Mouse (Mus musculus) G1E (cell line): ENCODE data around the gene Fam69a. TPM values are rescaled to one million over a fixed set of nuclear protein-coding genes. Genes with fewer than 3 reads are reported as not detected.
"Not testable (repeated sequence)": the region's sequence is repeated elsewhere in the genome, so short reads cannot be mapped to it uniquely, and the experiment has no call there.

Source experiments
- ATAC-seq: 2 replicates; pipeline ENCODE4 v1.8.0; 2016; ENCODE audit warnings: mild to moderate bottlenecking; ENCODE audit not compliant: insufficient number of reproducible peaks, poor library complexity, low FRiP score, severe bottlenecking; ENCODE audit errors: extremely low read depth
- DNase-seq: peaks from one replicate; pipeline ENCODE4 v3.0.0; 2012; ENCODE audit warnings: low spot score
- H3K27me3 ChIP-seq: 2 replicates; pipeline ENCODE4 v1.6.1; 2012; ENCODE audit warnings: mild to moderate bottlenecking, low read length, inconsistent platforms; ENCODE audit not compliant: insufficient read depth
- H3K36me3 ChIP-seq: replicated peaks from 2 replicates; pipeline ENCODE3; 2012; ENCODE audit warnings: mild to moderate bottlenecking, inconsistent platforms
- H3K4me1 ChIP-seq: 2 replicates; pipeline ENCODE4 v1.6.1; 2012; ENCODE audit warnings: low read depth, low read length, inconsistent platforms, mixed read lengths; ENCODE audit not compliant: insufficient read depth
- H3K4me3 ChIP-seq: 2 replicates; pipeline ENCODE4 v1.5.1; 2012; ENCODE audit warnings: low read depth, mild to moderate bottlenecking, inconsistent platforms, low read length, moderate library complexity, mixed read lengths
- H3K9me3 ChIP-seq: replicated peaks from 2 replicates; pipeline ENCODE4 v1.6.1; 2012; ENCODE audit warnings: inconsistent platforms
- CTCF ChIP-seq: IDR thresholded peaks from 2 replicates; pipeline ENCODE4 v1.5.1; 2012; ENCODE audit warnings: low read depth, low read length, inconsistent platforms, mixed read lengths
- GATA1 ChIP-seq: IDR thresholded peaks from 2 replicates; pipeline ENCODE4 v1.6.1; 2012; ENCODE audit warnings: borderline replicate concordance, low read length, inconsistent platforms, mixed read lengths
- GATA2 ChIP-seq: IDR thresholded peaks from 2 replicates; pipeline ENCODE4 v1.6.1; 2012; ENCODE audit warnings: low read depth, low read length, inconsistent platforms, borderline replicate concordance
- POLR2AphosphoS5 ChIP-seq: IDR thresholded peaks from 2 replicates; pipeline ENCODE4 v1.6.1; 2012; ENCODE audit warnings: low read depth, low read length, inconsistent platforms; ENCODE audit not compliant: insufficient replicate concordance
- TAL1 ChIP-seq: conservative IDR thresholded peaks from 2 replicates; pipeline ENCODE4 v1.6.1; 2012; ENCODE audit warnings: low read depth, low read length, inconsistent platforms, mixed read lengths
- polyA plus RNA-seq: library from polyadenylated mRNA; stranded (reverse); fragments of >175 nt; gene quantifications from 2 replicates; pipeline ENCODE4 v1.2.3, GENCODE M21; 2012
- total RNA-seq, 2 experiments: library from RNA; stranded (forward) in 1 of 2; stranded (reverse) in 1 of 2; fragments of 200-1000 nt in 1 of 2; fragments of >200 nt in 1 of 2; fragmentation: Nextera tagmentation in 1 of 2; gene quantifications; 2 replicates each; pipeline ENCODE4 v1.2.3; 2014 to 2017

The Fam69a gene
- total and polyA plus RNA-seq, 3 experiments = 2.3 to 52.3 (median 25.8) TPM

GRCm38 (mm10) chr5:107973310-107973709 is 13.6 kb downstream of the Fam69a start:
- Histone ChIP-seq H3K27me3 (no peaks in the 10 kb centered on the region), H3K36me3 (peaks cover 20% of the 10 kb centered on the region), H3K4me1 (peaks cover 74% of the 10 kb centered on the region), H3K4me3 (peak overlapping the region; percentile 61; the same call in 1 of the 2 replicates), H3K9me3 (no peaks in the 10 kb centered on the region)
- ATAC-seq = no peak
- TF ChIP-seq POLR2AphosphoS5 (no peak), TAL1 (no peak), CTCF (no peak), GATA1 (no peak), GATA2 (no peak)
- DNase-seq = no peak

GRCm38 (mm10) chr5:107972444-107973272 is 14.2 kb downstream of the Fam69a start:
- peaks cover 23% of the 10 kb centered on the region for H3K36me3 ChIP-seq
- H3K4me1 ChIP-seq = peaks cover 72% of the 10 kb centered on the region
- no peaks in the 10 kb centered on the region for H3K9me3 ChIP-seq
- H3K27me3 ChIP-seq = no peaks in the 10 kb centered on the region
- peak; percentile 76 for ATAC-seq
- peak overlapping the region; percentile 61; the same call in 1 of the 2 replicates for H3K4me3 ChIP-seq
- DNase-seq = peak; percentile 22
- TF ChIP-seq GATA1 = no peak
- peak; percentile 71 for TF ChIP-seq TAL1

GRCm38 (mm10) chr5:107971069-107971468 is 15.8 kb downstream of the Fam69a start:
- Histone ChIP-seq H3K9me3 (no peaks in the 10 kb centered on the region), H3K4me3 (no peak overlapping the region), H3K36me3 (peaks cover 21% of the 10 kb centered on the region), H3K4me1 (peaks cover 77% of the 10 kb centered on the region), H3K27me3 (no peaks in the 10 kb centered on the region)
- no peak for TF ChIP-seq CTCF
- TF ChIP-seq GATA2 = no peak
- TF ChIP-seq GATA1 = no peak
- TF ChIP-seq TAL1 = no peak
- DNase-seq = no peak
- no peak for ATAC-seq

- not testable (repeated sequence) for ATAC-seq, H3K9me3 ChIP-seq, DNase-seq, H3K27me3 ChIP-seq, H3K4me3 ChIP-seq
- Histone ChIP-seq H3K4me1 (peaks cover 86% of the 10 kb centered on the region), H3K36me3 (peaks cover 21% of the 10 kb centered on the region)
These were observed 17.1 kb downstream of the Fam69a start for GRCm38 (mm10) chr5:107969818-107970217.

- Histone ChIP-seq H3K36me3 (peaks cover 20% of the 10 kb centered on the region), H3K4me3 (no peak overlapping the region; the same call in 1 of the 2 replicates), H3K27me3 (no peaks in the 10 kb centered on the region), H3K9me3 (no peaks in the 10 kb centered on the region), H3K4me1 (peaks cover 89% of the 10 kb centered on the region)
- ATAC-seq (no peak), DNase-seq (no peak)
- TF ChIP-seq TAL1 (no peak), GATA2 (no peak), CTCF (no peak)
These were observed 18.8 kb downstream of the Fam69a start for GRCm38 (mm10) chr5:107968079-107968478.

GRCm38 (mm10) chr5:107966841-107967457 is 19.9 kb downstream of the Fam69a start:
- Histone ChIP-seq H3K27me3 (no peaks in the 10 kb centered on the region), H3K4me1 (peaks cover 86% of the 10 kb centered on the region), H3K9me3 (no peaks in the 10 kb centered on the region), H3K36me3 (peaks cover 26% of the 10 kb centered on the region), H3K4me3 (no peak overlapping the region)
- DNase-seq (no peak), ATAC-seq (no peak)
- no peak for TF ChIP-seq TAL1
- no peak for TF ChIP-seq GATA2
- TF ChIP-seq CTCF = no peak
- no peak for TF ChIP-seq POLR2AphosphoS5
- no peak for TF ChIP-seq GATA1

- 0 out of 2 replicates have a peak, but pooled peaks have one; percentile 6 for ATAC-seq
These were observed 20.7 kb downstream of the Fam69a start for GRCm38 (mm10) chr5:107966156-107966555.

More at GRCm38 (mm10) chr5:107966156-107966555, 20.7 kb downstream of the Fam69a start:
- Histone ChIP-seq H3K4me1 (peaks cover 87% of the 10 kb centered on the region), H3K4me3 (no peak overlapping the region), H3K27me3 (no peaks in the 10 kb centered on the region), H3K36me3 (peaks cover 28% of the 10 kb centered on the region), H3K9me3 (no peaks in the 10 kb centered on the region)
- DNase-seq = no peak
- TF ChIP-seq GATA1 = no peak
- TF ChIP-seq POLR2AphosphoS5 = no peak
- no peak for TF ChIP-seq GATA2
- no peak for TF ChIP-seq CTCF
- TF ChIP-seq TAL1 = no peak
